Mouse (Mus musculus) heart, embryonic 15.5 days (tissue): ENCODE data around the gene Tpp1. TPM values are rescaled to one million over a fixed set of nuclear protein-coding genes. Genes with fewer than 3 reads are reported as not detected.
"Not testable (repeated sequence)": the region's sequence is repeated elsewhere in the genome, so short reads cannot be mapped to it uniquely, and the experiment has no call there.

ENCODE experiments used
- ATAC-seq: fragments of 200-750 bp; cut with Nextera tagmentation; replicated peaks from 2 replicates; pipeline ENCODE4 v1.8.0; 2017; ENCODE audit warnings: low read depth, moderate TSS enrichment; ENCODE audit not compliant: insufficient number of reproducible peaks, insufficient read depth, low FRiP score
- H3K27ac ChIP-seq: fragments of 300-500 bp; sonication (generic); 2 replicates; pipeline ENCODE4 v1.5.1; 2015; ENCODE audit warnings: mild to moderate bottlenecking, inconsistent platforms
- H3K27me3 ChIP-seq: fragments of 300-500 bp; sonication (generic); 2 replicates; pipeline ENCODE4 v1.6.1; 2015; ENCODE audit warnings: inconsistent platforms
- H3K36me3 ChIP-seq: fragments of 300-500 bp; sonication (generic); 2 replicates; pipeline ENCODE4 v1.6.1; 2015; ENCODE audit warnings: mild to moderate bottlenecking, inconsistent platforms
- H3K4me1 ChIP-seq: fragments of 300-500 bp; sonication (generic); replicated peaks from 2 replicates; pipeline ENCODE4 v1.6.1; 2015; ENCODE audit warnings: inconsistent platforms
- H3K4me2 ChIP-seq: fragments of 300-500 bp; sonication (generic); 2 replicates; pipeline ENCODE4 v1.6.1; 2015; ENCODE audit warnings: inconsistent platforms, mild to moderate bottlenecking, moderate library complexity
- H3K4me3 ChIP-seq: fragments of 300-500 bp; sonication (generic); 2 replicates; pipeline ENCODE4 v1.5.1; 2015; ENCODE audit warnings: mild to moderate bottlenecking, inconsistent platforms
- H3K9ac ChIP-seq: fragments of 300-500 bp; sonication (generic); 2 replicates; pipeline ENCODE4 v1.6.1; 2015; ENCODE audit warnings: mild to moderate bottlenecking, inconsistent platforms
- H3K9me3 ChIP-seq: fragments of 300-500 bp; sonication (generic); replicated peaks from 2 replicates; pipeline ENCODE4 v1.6.1; 2016; ENCODE audit warnings: inconsistent platforms
- WGBS: fragments of 180-500 bp; shearing (Covaris S2); methylation state at CpG from one replicate; pipeline ENCODE4 v1.1.7; 2015; ENCODE audit warnings: mixed read lengths; 5-methylcytosine and 5-hydroxymethylcytosine counted together
- polyA plus RNA-seq: library from polyadenylated mRNA; unstranded; fragments of >200 nt; fragmentation: Nextera tagmentation; extraction: Ambion mirVana; gene quantifications from 2 replicates; pipeline ENCODE4 v1.2.1, GENCODE M21; 2015

Gene Tpp1
- polyA plus RNA-seq, 1 experiment from 2014 or later = 72.8 TPM

- Histone ChIP-seq H3K4me2 (no peak overlapping the region), H3K4me3 (no peak overlapping the region), H3K27ac (no peak overlapping the region), H3K4me1 (peaks cover 8% of the 10 kb centered on the region), H3K36me3 (peaks cover 28% of the 10 kb centered on the region), H3K27me3 (no peaks in the 10 kb centered on the region), H3K9ac (no peak overlapping the region), H3K9me3 (no peaks in the 10 kb centered on the region)
- ATAC-seq = no peak
- 86% methylated on average over 10 of the region's 10 CpGs for WGBS
These were observed 1.2 kb upstream of the Tpp1 start for GRCm38 (mm10) chr7:105753281-105753680.

GRCm38 (mm10) chr7:105752716-105753115 lies 681 bp upstream of the Tpp1 start:
- WGBS = 79% methylated on average over 2 of the region's 2 CpGs
- Histone ChIP-seq H3K9me3 (no peaks in the 10 kb centered on the region), H3K27ac (no peak overlapping the region), H3K36me3 (peaks cover 28% of the 10 kb centered on the region), H3K4me2 (no peak overlapping the region), H3K4me3 (no peak overlapping the region), H3K9ac (no peak overlapping the region), H3K4me1 (peaks cover 8% of the 10 kb centered on the region), H3K27me3 (no peaks in the 10 kb centered on the region)
- ATAC-seq = no peak

GRCm38 (mm10) chr7:105747776-105748175 lies 4.3 kb downstream of the Tpp1 start:
- Histone ChIP-seq H3K4me2 (no peak overlapping the region), H3K27ac (no peak overlapping the region), H3K27me3 (no peaks in the 10 kb centered on the region), H3K4me3 (no peak overlapping the region), H3K4me1 (peaks cover 16% of the 10 kb centered on the region), H3K9me3 (no peaks in the 10 kb centered on the region), H3K36me3 (peaks cover 22% of the 10 kb centered on the region), H3K9ac (no peak overlapping the region)
- WGBS = 78% methylated on average over 2 of the region's 2 CpGs
- no peak for ATAC-seq

- WGBS = under 1% methylated on average over 65 of the region's 67 CpGs
- Histone ChIP-seq H3K9ac (peak within 1 kb of the TSS; percentile 91), H3K4me1 (peaks cover 19% of the 10 kb centered on the region), H3K27me3 (no peaks in the 10 kb centered on the region), H3K4me2 (peak within 1 kb of the TSS; percentile 87), H3K27ac (peak within 1 kb of the TSS; percentile 79), H3K36me3 (peaks cover 45% of the 10 kb centered on the region), H3K9me3 (no peaks in the 10 kb centered on the region), H3K4me3 (peak within 1 kb of the TSS; percentile 77)
- peak; percentile 95 for ATAC-seq
These were observed 8.0 kb downstream of the Tpp1 start, which contains the start of gene Taf10 for GRCm38 (mm10) chr7:105743926-105744590. Gene Taf10, minus strand, starts transcription at chr7:105744361.

- H3K36me3 ChIP-seq = peaks cover 41% of the 10 kb centered on the region
- WGBS = 30% methylated on average over 20 of the region's 20 CpGs
- H3K27me3 ChIP-seq, H3K9me3 ChIP-seq: not testable (repeated sequence)
- peaks cover 24% of the 10 kb centered on the region for H3K4me1 ChIP-seq
- H3K27ac ChIP-seq = peak overlapping the region; percentile 79
- peak overlapping the region; percentile 87 for H3K4me2 ChIP-seq
- ATAC-seq = 0 out of 2 replicates have a peak, but pooled peaks have one; percentile 2
- peak overlapping the region; percentile 91 for H3K9ac ChIP-seq
- H3K4me3 ChIP-seq = peak overlapping the region; percentile 77
These were observed 8.6 kb downstream of the Tpp1 start for GRCm38 (mm10) chr7:105743246-105743925.

GRCm38 (mm10) chr7:105742539-105743215 lies 9.4 kb downstream of the Tpp1 start:
- H3K36me3 ChIP-seq = peaks cover 37% of the 10 kb centered on the region
- peak overlapping the region; percentile 77 for H3K4me3 ChIP-seq
- peaks cover 29% of the 10 kb centered on the region for H3K4me1 ChIP-seq
- 73% methylated on average over 7 of the region's 7 CpGs for WGBS
- H3K27ac ChIP-seq, H3K9ac ChIP-seq, H3K27me3 ChIP-seq, H3K9me3 ChIP-seq, ATAC-seq: not testable (repeated sequence)
- H3K4me2 ChIP-seq = peak overlapping the region; percentile 87; the same call in 1 of the 2 replicates

GRCm38 (mm10) chr7:105741978-105742377 lies 10.1 kb downstream of the Tpp1 start:
- H3K9me3 ChIP-seq = no peaks in the 10 kb centered on the region
- WGBS = 88% methylated on average over 9 of the region's 9 CpGs
- no peaks in the 10 kb centered on the region for H3K27me3 ChIP-seq
- no peak overlapping the region for H3K9ac ChIP-seq
- ATAC-seq = no peak
- peaks cover 31% of the 10 kb centered on the region for H3K36me3 ChIP-seq
- no peak overlapping the region for H3K27ac ChIP-seq
- H3K4me1 ChIP-seq = peaks cover 31% of the 10 kb centered on the region
- H3K4me3 ChIP-seq = no peak overlapping the region
- no peak overlapping the region for H3K4me2 ChIP-seq

GRCm38 (mm10) chr7:105740851-105741250 lies 11.2 kb downstream of the Tpp1 start:
- Histone ChIP-seq H3K4me3 (no peak overlapping the region), H3K36me3 (peaks cover 29% of the 10 kb centered on the region), H3K27ac (no peak overlapping the region), H3K4me1 (peaks cover 31% of the 10 kb centered on the region), H3K9ac (no peak overlapping the region), H3K4me2 (no peak overlapping the region), H3K27me3 (no peaks in the 10 kb centered on the region), H3K9me3 (no peaks in the 10 kb centered on the region)
- WGBS = 86% methylated on average over 6 of the region's 6 CpGs
- ATAC-seq = no peak

GRCm38 (mm10) chr7:105740089-105740795 lies 11.8 kb downstream of the Tpp1 start:
- Histone ChIP-seq H3K36me3 (peaks cover 29% of the 10 kb centered on the region), H3K4me3 (no peak overlapping the region), H3K27ac (peak overlapping the region; percentile 98), H3K9me3 (no peaks in the 10 kb centered on the region), H3K9ac (no peak overlapping the region), H3K27me3 (no peaks in the 10 kb centered on the region), H3K4me2 (no peak overlapping the region), H3K4me1 (peaks cover 35% of the 10 kb centered on the region)
- ATAC-seq = no peak
- 86% methylated on average over 13 of the region's 13 CpGs for WGBS

GRCm38 (mm10) chr7:105738948-105739347 lies 13.1 kb downstream of the Tpp1 start:
- Histone ChIP-seq H3K9me3 (no peaks in the 10 kb centered on the region), H3K9ac (peak overlapping the region; percentile 94), H3K4me1 (peaks cover 42% of the 10 kb centered on the region), H3K4me2 (peak overlapping the region; percentile 76), H3K27ac (peak overlapping the region; percentile 98), H3K27me3 (no peaks in the 10 kb centered on the region), H3K36me3 (peaks cover 31% of the 10 kb centered on the region), H3K4me3 (peak overlapping the region; percentile 86)
- 7% methylated on average over 3 of the region's 3 CpGs for WGBS
- ATAC-seq = peak; percentile 78

GRCm38 (mm10) chr7:105738286-105738685 lies 13.7 kb downstream of the Tpp1 start:
- H3K27ac ChIP-seq = peak overlapping the region; percentile 98
- H3K4me3 ChIP-seq = peak overlapping the region; percentile 86
- H3K36me3 ChIP-seq = peaks cover 37% of the 10 kb centered on the region
- peak overlapping the region; percentile 94 for H3K9ac ChIP-seq
- H3K9me3 ChIP-seq = no peaks in the 10 kb centered on the region
- no peaks in the 10 kb centered on the region for H3K27me3 ChIP-seq
- ATAC-seq = no peak
- 27% methylated on average over 2 of the region's 2 CpGs for WGBS
- H3K4me1 ChIP-seq = peaks cover 40% of the 10 kb centered on the region
- peak overlapping the region; percentile 76 for H3K4me2 ChIP-seq
